Mouse (Mus musculus) spleen, adult 2 months (tissue): ENCODE measurements at regions not wholly inside any gene's neighbourhood (a gene's known extent, or its start where the extent isn't known, plus 50 kb on each side); places are given as distances from the start of the nearest gene placed in this dataset.

Experiments
- CTCF ChIP-seq: fragments of 200-500 bp; IDR thresholded peaks from 2 replicates; pipeline ENCODE4 v1.5.1; 2011; ENCODE audit warnings: mild to moderate bottlenecking, inconsistent platforms; ENCODE audit not compliant: insufficient read depth, insufficient read length, insufficient replicate concordance; ENCODE audit errors: extremely low read depth
- POLR2A ChIP-seq: fragments of 200-500 bp; IDR thresholded peaks from 2 replicates; pipeline ENCODE4 v1.6.1; 2011; ENCODE audit warnings: low read depth, low read length, inconsistent platforms

DNA sequence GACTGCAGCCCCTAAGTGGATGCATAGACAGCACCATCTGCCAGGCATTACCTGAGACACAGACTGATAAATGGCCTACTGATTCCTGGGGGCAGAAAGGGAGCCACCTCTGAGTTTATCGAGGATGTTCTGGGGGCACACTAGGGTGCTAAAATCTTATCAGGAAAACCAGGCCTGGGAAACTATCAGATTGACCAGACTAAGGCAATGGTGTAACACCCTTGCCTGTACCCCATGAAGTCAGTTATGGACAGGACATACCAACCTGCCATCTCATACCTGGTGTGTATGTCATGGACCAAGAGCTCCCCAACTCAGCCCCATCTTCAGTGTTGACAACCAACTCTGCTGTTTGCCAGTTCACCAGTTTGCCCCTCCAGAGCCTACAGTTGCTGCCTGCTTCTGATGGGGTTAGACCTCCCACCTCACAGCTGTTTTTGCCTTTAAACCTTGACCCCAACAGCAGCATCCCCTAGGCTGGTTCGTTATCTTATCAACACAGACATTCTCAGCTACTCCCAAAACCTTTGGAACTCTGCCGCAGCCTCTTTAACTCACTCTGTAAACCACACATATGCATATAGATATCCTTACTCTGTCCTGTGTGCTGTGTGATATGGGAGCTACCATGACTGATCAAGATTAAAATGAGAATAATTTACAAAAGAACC is 83.6 kb upstream of the Irs2 start:
- TF ChIP-seq CTCF (no peak), POLR2A (no peak)
